Mouse (Mus musculus) myocyte (in vitro differentiated cells): ENCODE data around the gene Rpl27.

Experiments
- MAX ChIP-seq: IDR thresholded peaks from one replicate; pipeline ENCODE4 v1.6.1; 2011; ENCODE audit warnings: low read depth, mild to moderate bottlenecking, control low read depth
- MYOD1 ChIP-seq, 3 experiments: IDR thresholded peaks; one replicate each; pipeline ENCODE4 v1.6.1; 2011; ENCODE audit warnings: control low read depth in 2 of 3, low read depth in 2 of 3, mild to moderate bottlenecking in 2 of 3, moderate library complexity in 1 of 3; ENCODE audit not compliant: insufficient read length in 2 of 3, control insufficient read depth in 1 of 3
- MYOG ChIP-seq, 3 experiments: IDR thresholded peaks; one replicate each; pipeline ENCODE4 v1.6.1; 2011; ENCODE audit warnings: control low read depth in 2 of 3, low read depth in 2 of 3, mild to moderate bottlenecking in 2 of 3; ENCODE audit not compliant: insufficient read length in 2 of 3, control insufficient read depth in 1 of 3, insufficient read depth in 1 of 3
- POLR2A ChIP-seq: IDR thresholded peaks from one replicate; pipeline ENCODE4 v1.6.1; 2011; ENCODE audit warnings: low read depth, mild to moderate bottlenecking, control low read depth, moderate library complexity; ENCODE audit not compliant: insufficient read length
- TCF12 ChIP-seq: IDR thresholded peaks from one replicate; pipeline ENCODE4 v1.6.1; 2011; ENCODE audit warnings: mild to moderate bottlenecking, control low read depth; ENCODE audit not compliant: poor library complexity, insufficient read depth, severe bottlenecking
- USF1 ChIP-seq: IDR thresholded peaks from one replicate; pipeline ENCODE4 v1.6.1; 2011; ENCODE audit warnings: low read depth, mild to moderate bottlenecking, control low read depth, moderate library complexity

GRCm38 (mm10) chr11:101431327-101431726, 10.8 kb upstream of the Rpl27 start:
- TF ChIP-seq USF1 = no peak
- TF ChIP-seq POLR2A = no peak
- TF ChIP-seq TCF12 = no peak
- TF ChIP-seq MYOD1 (IDR thresholded peaks at IDR 0.05; ENCODE audit: control insufficient read depth in 1 of 3, insufficient read length in 2 of 3, low read depth in 2 of 3) = no peak
- no peak for TF ChIP-seq MAX
- no peak for TF ChIP-seq MYOG (IDR thresholded peaks at IDR 0.05; ENCODE audit: control insufficient read depth in 1 of 3, insufficient read depth in 1 of 3, insufficient read length in 2 of 3, low read depth in 2 of 3)
